Mouse (Mus musculus) lung, postnatal 0 days (tissue): Measurements from ENCODE around the gene Bace2. TPM values are rescaled to one million over a fixed set of nuclear protein-coding genes. Genes with fewer than 3 reads are reported as not detected.

Experiments used
- ATAC-seq: fragments of 200-750 bp; cut with Nextera tagmentation; 2 replicates; pipeline ENCODE4 v1.8.0; 2017; ENCODE audit warnings: moderate library complexity
- DNase-seq: peaks from one replicate; pipeline ENCODE4 v3.0.0-alpha.2; 2016; ENCODE audit warnings: low spot score
- H3K27ac ChIP-seq: fragments of 300-500 bp; sonication (generic); 2 replicates; pipeline ENCODE4 v1.5.1; 2014; ENCODE audit warnings: antibody characterized with exemption, mild to moderate bottlenecking, low read length, mixed read lengths
- H3K27me3 ChIP-seq: fragments of 300-500 bp; sonication (generic); replicated peaks from 2 replicates; pipeline ENCODE4 v1.6.1; 2014; ENCODE audit warnings: low read length, mixed read lengths; ENCODE audit not compliant: insufficient read depth
- H3K36me3 ChIP-seq: fragments of 300-500 bp; sonication (generic); 2 replicates; pipeline ENCODE4 v1.6.1; 2014; ENCODE audit warnings: low read length, mixed read lengths; ENCODE audit not compliant: insufficient read depth
- H3K4me1 ChIP-seq: fragments of 300-500 bp; sonication (generic); 2 replicates; pipeline ENCODE4 v1.6.1; 2014; ENCODE audit warnings: antibody characterized with exemption, low read depth, low read length, mixed read lengths; ENCODE audit not compliant: insufficient read depth
- H3K4me2 ChIP-seq: fragments of 300-500 bp; sonication (generic); replicated peaks from 2 replicates; pipeline ENCODE4 v1.6.1; 2014; ENCODE audit warnings: low read depth, mild to moderate bottlenecking, low read length, moderate library complexity, mixed read lengths
- H3K4me3 ChIP-seq: fragments of 300-500 bp; sonication (generic); 2 replicates; pipeline ENCODE4 v1.5.1; 2014; ENCODE audit warnings: low read depth, low read length
- H3K9ac ChIP-seq: fragments of 300-500 bp; sonication (generic); replicated peaks from 2 replicates; pipeline ENCODE4 v1.6.1; 2014; ENCODE audit warnings: low read depth, mild to moderate bottlenecking
- H3K9me3 ChIP-seq: fragments of 300-500 bp; sonication (generic); 2 replicates; pipeline ENCODE4 v1.6.1; 2016; ENCODE audit warnings: low read length, mixed read lengths
- CTCF ChIP-seq: IDR thresholded peaks from 2 replicates; pipeline ENCODE4 v1.5.1; 2016; ENCODE audit warnings: antibody characterized with exemption, mild to moderate bottlenecking
- EP300 ChIP-seq: IDR thresholded peaks from 2 replicates; pipeline ENCODE4 v1.6.1; 2016; ENCODE audit warnings: antibody characterized with exemption, mild to moderate bottlenecking, control low read depth
- WGBS: fragments of 180-500 bp; shearing (Covaris S2); extraction: QIAGEN DNeasy Blood & Tissue Kit; methylation state at CpG from one replicate; pipeline ENCODE4 v1.1.7; 2014; 5-methylcytosine and 5-hydroxymethylcytosine counted together
- polyA plus RNA-seq: library from polyadenylated mRNA; unstranded; fragments of >200 nt; fragmentation: Nextera tagmentation; extraction: Ambion mirVana; gene quantifications from 2 replicates; pipeline ENCODE4 v1.2.1, GENCODE M21; 2015

Bace2 gene
- polyA plus RNA-seq, 1 experiment from 2014 or later = 16.2 TPM

DNA sequence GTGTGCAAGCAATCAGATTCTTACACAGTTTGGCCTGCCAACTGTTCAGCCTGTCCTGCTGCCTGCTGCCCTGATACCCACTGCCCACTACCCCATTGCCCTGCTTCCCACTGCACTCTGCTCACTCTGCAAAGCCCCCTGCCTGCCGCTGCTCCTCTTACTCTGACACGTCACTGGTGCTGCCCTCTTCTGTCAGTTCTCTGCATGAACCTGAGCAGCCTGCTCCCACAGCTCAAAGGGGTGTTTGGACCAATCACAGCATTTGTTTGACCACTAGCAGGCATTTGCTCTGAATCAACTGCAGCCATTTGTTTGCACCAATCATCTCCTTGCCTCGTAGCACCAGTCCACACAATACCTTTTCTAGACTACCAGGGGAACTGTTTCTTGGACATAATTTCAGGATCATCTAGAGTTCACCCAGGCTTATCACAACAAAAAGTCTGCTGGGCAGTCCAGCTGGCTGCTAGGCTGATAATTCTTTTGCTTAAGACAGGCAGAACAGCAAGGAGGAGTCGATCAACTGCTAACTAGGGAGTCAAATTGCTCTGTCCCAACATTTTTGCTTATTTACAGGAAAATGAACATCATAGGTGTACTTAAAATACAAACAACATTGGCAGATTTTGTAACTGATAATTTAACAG, 61.5 kb downstream of the Bace2 start:
- TF ChIP-seq EP300 = no peak
- TF ChIP-seq CTCF = peak; percentile 79
- 12% methylated on average over 4 of the region's 4 CpGs for WGBS
- ATAC-seq = peak; percentile 88
- no peak overlapping the region for H3K9ac ChIP-seq
- H3K4me2 ChIP-seq = no peak overlapping the region
- H3K27ac ChIP-seq = no peak overlapping the region
- no peaks in the 10 kb centered on the region for H3K9me3 ChIP-seq
- DNase-seq = peak; percentile 75
- no peaks in the 10 kb centered on the region for H3K36me3 ChIP-seq
- no peak overlapping the region for H3K4me3 ChIP-seq
- H3K27me3 ChIP-seq = no peaks in the 10 kb centered on the region
- H3K4me1 ChIP-seq = no peaks in the 10 kb centered on the region

DNA sequence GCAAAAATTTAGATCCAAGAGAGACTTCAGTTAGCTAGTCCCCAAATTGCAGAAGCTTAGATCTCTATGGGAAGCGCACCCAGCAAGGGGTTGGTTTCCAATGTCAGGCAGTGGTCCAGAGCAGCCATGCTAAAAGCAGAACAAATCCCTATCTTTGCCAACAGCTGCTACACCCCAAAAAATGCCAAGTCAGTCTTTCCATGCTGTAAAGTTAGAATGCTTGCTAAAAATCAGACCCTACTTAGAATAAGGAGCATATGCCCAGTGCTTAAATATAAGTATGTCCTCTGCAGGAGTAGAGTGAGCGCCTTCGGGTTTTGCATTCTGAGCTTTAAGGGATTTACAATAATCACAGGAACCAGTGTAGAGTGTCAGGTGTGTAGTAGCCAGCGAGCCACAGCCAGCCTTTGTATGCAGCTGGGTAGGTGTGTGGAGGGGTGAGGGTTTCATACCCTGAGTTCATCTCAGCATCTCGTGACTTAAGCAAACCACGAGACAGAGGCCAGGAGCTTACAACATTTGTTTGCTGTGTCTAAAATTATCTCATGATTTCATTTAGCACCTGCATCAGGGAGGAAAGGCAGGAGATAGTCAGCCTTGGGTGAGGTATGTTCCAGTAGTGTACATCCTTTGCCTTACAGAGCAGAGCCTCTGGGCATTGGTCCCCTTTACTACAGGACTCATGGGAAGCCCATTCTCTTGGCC, 62.4 kb downstream of the Bace2 start:
- Histone ChIP-seq H3K4me2 (no peak overlapping the region), H3K9ac (no peak overlapping the region), H3K9me3 (no peaks in the 10 kb centered on the region), H3K4me3 (no peak overlapping the region), H3K27ac (no peak overlapping the region), H3K36me3 (no peaks in the 10 kb centered on the region), H3K4me1 (no peaks in the 10 kb centered on the region), H3K27me3 (no peaks in the 10 kb centered on the region)
- no peak for TF ChIP-seq EP300
- TF ChIP-seq CTCF = no peak
- no peak for ATAC-seq
- WGBS = 82% methylated on average over 6 of the region's 6 CpGs
- no peak for DNase-seq

DNA sequence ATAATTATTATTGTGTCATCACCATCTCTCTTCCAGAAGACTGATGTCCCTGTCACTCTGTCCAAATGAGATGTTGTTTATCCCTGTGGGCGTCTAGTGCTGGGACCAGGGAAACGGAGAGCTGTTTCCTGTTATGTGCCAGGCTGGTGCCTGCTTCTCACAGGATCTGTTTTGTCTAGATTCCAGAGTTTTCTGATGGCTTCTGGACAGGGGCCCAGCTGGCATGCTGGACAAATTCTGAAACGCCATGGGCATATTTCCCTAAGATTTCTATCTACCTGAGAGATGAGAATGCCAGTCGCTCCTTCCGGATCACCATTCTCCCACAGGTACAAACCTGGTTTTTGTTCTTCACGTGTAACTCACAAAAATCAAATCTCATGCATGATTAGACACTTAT, 65.1 kb downstream of the Bace2 start:
- no peaks in the 10 kb centered on the region for H3K4me1 ChIP-seq
- TF ChIP-seq EP300 (no peak), CTCF (no peak)
- H3K9me3 ChIP-seq = no peaks in the 10 kb centered on the region
- no peak overlapping the region for H3K27ac ChIP-seq
- H3K36me3 ChIP-seq = no peaks in the 10 kb centered on the region
- DNase-seq (no peak), ATAC-seq (no peak)
- 66% methylated on average over 6 of the region's 6 CpGs for WGBS
- H3K9ac ChIP-seq = no peak overlapping the region
- H3K4me3 ChIP-seq = no peak overlapping the region
- H3K27me3 ChIP-seq = no peaks in the 10 kb centered on the region
- H3K4me2 ChIP-seq = no peak overlapping the region

DNA sequence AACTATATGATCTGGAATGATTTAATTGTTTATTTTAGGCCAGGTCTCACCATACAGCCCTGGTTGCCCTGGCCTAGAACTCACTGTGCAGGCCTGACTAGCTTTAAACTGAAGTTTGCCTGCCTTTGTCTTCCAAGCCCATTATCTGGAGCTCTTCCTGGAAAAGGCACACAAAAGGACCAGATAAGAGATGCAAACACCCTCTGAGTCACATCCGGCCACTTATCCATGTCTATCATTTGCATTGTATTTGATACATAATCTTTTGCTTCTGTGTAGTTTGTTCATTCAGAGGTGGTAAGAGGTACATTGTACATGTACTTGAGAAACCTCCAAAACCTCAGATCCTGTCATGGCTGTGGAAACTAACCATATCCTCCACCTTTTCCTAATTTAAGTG, 67.1 kb downstream of the Bace2 start:
- 47% methylated on average over 1 of the region's 1 CpGs for WGBS
- Histone ChIP-seq H3K4me3 (no peak overlapping the region), H3K27ac (no peak overlapping the region)

DNA sequence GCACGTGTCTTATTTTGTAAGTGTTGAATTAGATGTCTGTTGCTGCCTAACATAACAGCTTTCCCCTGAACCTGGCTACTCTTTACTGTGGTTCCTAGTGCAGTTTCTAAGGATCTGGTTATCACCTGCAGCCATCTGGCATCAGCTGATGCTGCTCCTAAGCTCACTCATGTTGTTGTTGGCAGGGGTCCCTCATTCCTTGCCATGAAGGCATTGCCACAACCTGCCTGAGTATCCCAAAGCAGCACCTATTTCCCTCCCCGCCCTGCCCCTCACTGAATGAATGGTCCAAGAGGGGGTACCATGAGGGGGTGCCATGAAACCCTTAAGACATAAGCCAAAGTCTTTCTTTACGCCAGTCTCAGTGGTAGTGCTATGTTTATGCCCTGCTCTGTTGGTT, 71.5 kb downstream of the Bace2 start:
- TF ChIP-seq EP300 (no peak), CTCF (no peak)
- H3K4me2 ChIP-seq = no peak overlapping the region
- H3K4me1 ChIP-seq = no peaks in the 10 kb centered on the region
- H3K36me3 ChIP-seq = no peaks in the 10 kb centered on the region
- no peak overlapping the region for H3K9ac ChIP-seq
- no peak overlapping the region for H3K27ac ChIP-seq
- no peak for DNase-seq
- no peak for ATAC-seq
- no peaks in the 10 kb centered on the region for H3K9me3 ChIP-seq
- no peak overlapping the region for H3K4me3 ChIP-seq
- H3K27me3 ChIP-seq = no peaks in the 10 kb centered on the region
- 75% methylated on average over 3 of the region's 3 CpGs for WGBS

More for the DNA sequence above, 67.1 kb downstream of the Bace2 start:
- H3K4me2 ChIP-seq = no peak overlapping the region
- H3K4me1 ChIP-seq = no peaks in the 10 kb centered on the region
- DNase-seq (no peak), ATAC-seq (no peak)
- H3K9me3 ChIP-seq = no peaks in the 10 kb centered on the region
- TF ChIP-seq EP300 = no peak
- no peaks in the 10 kb centered on the region for H3K27me3 ChIP-seq
- no peaks in the 10 kb centered on the region for H3K36me3 ChIP-seq
- H3K9ac ChIP-seq = no peak overlapping the region

DNA sequence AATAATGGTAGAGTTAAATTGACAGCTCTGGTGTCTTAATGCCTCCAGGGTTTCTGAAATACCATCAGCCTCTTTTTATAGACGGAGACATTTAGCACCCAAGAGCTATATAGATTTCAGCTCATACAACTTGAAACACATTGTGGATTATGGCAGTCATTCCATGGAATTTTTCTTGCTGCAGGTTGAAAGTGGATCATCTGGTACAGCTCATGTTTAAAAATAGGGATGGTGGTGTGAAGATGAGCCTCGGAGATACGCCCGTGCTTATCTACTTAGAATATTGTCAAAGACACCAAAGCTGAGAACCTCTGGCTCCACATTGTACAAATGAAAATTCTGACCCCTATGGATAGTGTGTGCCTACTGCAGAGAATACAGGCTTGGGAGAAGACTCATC, 73.5 kb downstream of the Bace2 start:
- WGBS = 92% methylated on average over 4 of the region's 4 CpGs
- H3K4me3 ChIP-seq = no peak overlapping the region
- DNase-seq = no peak
- H3K9me3 ChIP-seq = no peaks in the 10 kb centered on the region
- H3K27ac ChIP-seq = no peak overlapping the region
- no peak for ATAC-seq
- H3K9ac ChIP-seq = no peak overlapping the region
- H3K4me2 ChIP-seq = no peak overlapping the region
- no peaks in the 10 kb centered on the region for H3K27me3 ChIP-seq
- no peaks in the 10 kb centered on the region for H3K36me3 ChIP-seq
- H3K4me1 ChIP-seq = no peaks in the 10 kb centered on the region
- TF ChIP-seq CTCF (no peak), EP300 (no peak)
